Mouse (Mus musculus) lung, postnatal 25 days (tissue): ENCODE measurements at regions not wholly inside any gene's neighbourhood (a gene's known extent, or its start where the extent isn't known, plus 50 kb on each side); places are given as distances from the start of the nearest gene placed in this dataset.

Experiments used
- DNase-seq: peaks from one replicate; pipeline ENCODE4 v3.0.0; 2022; ENCODE audit warnings: low spot score

DNA sequence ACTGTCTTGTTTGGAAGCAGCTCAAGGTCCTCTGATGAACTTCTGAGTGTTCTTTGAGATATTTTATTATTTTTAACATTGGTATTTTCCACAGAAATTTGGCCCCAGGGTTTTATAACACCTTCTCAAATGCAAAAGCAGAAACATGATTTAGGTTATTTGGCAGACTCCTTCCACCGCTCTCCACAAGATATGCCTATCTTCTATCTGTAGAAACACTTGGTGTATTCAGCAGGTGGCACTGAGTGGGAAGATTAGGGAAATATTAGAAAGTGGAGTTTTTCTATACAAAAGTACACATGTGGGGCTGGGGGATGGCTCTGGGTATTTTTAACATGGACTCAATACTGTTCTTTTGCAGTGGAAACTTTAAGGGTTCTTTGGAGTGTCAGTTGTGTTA, 475.3 kb downstream of the Dach1 start:
- no peak for DNase-seq

DNA sequence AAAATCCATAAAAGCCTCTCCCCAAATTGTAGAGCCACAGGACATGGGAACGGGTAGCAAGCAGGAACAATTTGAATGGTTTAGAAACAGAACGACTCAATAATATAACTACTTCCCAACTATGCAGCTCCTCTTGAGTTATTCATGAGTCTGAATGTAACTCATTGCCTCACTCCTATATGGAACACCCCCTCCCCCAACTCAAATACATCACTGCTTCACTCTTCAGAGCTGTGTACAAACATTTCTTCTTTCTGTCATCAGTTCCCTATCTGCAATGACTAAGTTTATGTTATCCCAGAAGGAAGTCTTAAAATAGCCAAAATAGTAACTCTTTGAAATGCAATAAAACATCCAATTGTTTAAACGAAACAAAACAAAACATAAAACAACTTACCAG, 484.9 kb downstream of the Dach1 start:
- no peak for DNase-seq

DNA sequence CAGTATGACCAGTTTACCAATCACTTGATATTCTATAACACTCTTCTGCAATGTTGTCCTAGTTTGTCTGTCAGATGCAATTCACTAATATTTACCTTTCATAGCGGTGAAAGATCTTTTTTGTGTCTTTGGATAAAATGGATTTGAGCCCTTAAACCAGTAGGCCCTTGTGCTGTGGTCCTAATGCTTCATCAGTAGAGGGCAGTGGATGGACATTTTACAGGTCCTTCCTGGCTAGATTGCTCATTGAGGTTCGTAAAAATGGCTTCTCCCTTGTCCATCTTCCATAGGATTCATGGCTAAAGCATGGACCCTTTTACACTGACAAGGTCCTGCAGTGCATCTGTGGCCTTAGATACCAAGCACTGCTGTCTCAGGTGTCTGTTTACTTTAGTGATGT, 501.8 kb downstream of the Dach1 start:
- DNase-seq, result no peak

DNA sequence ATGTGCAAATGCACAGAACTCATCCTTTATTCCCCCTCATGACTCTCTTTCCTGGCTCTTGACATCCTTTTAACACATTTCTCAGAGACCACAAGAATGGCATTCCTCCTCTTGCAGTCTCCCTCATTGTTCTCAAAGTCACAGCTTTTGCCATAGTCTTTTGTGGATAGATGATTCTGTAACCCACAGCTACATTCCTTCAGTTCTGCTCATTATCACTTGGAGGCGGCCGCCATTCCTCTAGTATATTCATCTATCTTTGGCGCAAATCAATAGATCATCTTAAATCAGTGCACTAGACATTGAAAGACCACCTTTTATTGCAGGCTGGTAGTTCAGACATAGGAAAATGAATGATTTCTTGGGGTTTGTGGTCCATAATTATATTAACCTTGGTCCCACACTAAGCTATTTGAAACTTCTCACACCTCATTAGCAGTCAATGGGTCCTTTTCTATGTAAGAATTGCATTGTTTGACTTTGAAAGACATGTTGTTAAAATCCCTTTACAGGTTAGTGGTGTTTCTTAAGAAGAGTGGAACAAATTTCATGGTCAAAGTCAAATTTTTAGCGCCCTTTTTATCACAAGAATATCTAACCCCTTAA, 531.3 kb downstream of the Dach1 start:
- DNase-seq, result no peak

DNA sequence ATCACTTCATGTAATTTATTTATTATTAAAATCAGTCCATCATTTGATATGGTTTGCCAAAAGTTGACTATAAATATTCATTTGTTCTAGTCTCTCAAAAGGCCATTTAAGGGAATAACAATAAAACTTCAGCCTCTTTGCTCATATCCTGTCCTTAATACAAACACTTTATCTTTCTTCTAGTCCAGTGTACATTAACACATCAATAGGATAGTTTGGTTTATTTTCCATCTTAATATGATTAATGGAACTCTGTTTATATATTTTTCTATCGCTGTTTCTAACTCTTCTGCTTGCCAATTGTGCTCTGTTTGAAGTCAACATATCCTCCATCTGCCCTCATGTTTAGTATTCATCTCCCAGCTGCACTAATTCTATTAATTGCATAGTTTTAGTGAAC, 558.1 kb downstream of the Dach1 start:
- no peak for DNase-seq

DNA sequence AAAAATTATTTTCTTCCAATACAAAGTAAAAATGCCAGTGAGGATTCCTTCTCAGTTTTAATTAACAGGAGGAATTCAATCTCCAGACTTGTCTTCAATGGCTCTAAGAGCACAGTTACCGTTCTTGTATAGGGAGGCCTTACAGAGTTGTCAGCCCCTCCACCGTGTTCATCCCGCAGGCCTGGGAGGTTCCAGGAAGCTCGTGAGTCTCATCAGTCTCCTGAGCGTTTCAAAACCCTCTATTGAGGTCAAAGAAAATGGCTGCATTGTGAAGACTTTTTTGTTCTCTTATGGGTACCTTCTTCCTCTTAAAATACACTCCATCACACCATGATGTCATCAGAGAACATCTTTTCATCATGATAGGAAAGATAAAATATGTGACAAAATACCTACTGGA, 572.9 kb downstream of the Dach1 start:
- no peak for DNase-seq

DNA sequence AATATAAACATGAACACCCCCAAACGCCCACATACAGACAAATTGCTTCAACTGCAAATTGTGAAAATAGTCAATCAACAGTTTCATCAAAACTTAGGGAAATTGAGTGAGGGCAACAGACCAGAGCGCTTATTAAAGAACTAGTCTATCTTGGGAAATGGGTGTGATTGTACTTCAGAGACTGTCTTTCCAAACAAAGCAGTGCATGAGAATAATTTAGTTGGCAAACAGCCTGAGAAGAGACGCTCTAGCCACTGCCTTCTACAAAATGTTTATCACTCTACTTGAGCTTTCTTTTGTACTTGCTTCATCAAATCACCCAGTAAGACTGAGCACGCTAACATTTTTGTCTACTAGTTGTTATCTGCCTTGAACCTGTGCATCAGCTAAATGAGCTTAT, 581.0 kb downstream of the Dach1 start:
- peak; percentile 27 for DNase-seq

DNA sequence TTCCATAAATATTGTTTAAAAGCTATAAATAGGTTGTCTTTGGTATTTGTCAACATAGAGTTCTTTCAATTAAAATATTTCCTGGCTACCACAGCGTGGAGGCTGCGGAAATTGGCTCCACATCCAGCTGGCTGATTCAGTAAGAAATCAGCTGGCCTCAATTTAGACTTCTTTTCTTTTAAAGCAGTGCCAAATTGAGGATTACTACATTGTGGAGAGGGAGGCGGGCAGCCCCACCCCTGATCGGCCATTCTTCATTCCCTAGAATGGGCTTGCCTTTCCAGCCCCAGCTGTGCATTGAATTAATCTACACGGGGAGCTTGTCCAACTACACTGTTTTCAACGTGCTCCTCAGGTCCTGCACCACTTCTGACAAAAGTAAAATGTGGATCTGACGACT, 581.4 kb downstream of the Dach1 start:
- DNase-seq, result peak; percentile 43

DNA sequence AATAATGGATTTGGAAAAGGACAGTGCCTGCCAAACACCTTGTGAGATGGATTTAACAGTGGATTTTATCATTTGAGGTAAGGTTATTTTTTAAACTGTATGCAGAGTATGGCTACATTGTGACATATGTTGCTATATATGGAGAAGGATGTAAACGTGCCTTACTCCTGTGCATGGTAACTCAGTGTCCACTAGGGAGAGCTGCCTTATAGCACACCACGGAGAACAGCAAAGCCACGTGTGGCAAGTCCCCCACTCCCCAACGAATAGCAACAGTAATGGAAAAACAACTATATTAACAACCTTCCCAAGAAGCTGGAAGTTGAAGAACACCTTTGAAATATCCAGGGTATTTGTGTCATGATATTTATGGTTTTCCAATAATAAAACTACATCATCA, 582.6 kb downstream of the Dach1 start:
- DNase-seq, result peak; percentile 2

DNA sequence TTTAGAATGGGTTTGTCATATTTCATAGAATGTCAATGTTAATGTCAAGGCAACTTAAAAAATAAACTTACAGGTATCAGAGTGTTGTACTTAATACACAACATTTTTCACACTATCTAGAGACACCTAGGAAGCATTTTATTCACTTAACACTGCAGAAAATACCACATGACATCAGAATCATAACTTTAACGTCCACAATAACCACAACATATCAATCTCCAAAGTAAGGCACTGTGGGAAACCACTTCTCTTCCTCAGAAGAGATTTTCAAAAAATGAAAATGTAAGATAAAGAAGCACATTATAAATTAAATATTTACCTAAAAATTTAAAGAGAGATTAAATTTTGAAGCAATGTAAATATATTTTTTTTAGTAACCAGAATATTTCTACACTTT, 599.3 kb downstream of the Dach1 start:
- DNase-seq, result no peak

DNA sequence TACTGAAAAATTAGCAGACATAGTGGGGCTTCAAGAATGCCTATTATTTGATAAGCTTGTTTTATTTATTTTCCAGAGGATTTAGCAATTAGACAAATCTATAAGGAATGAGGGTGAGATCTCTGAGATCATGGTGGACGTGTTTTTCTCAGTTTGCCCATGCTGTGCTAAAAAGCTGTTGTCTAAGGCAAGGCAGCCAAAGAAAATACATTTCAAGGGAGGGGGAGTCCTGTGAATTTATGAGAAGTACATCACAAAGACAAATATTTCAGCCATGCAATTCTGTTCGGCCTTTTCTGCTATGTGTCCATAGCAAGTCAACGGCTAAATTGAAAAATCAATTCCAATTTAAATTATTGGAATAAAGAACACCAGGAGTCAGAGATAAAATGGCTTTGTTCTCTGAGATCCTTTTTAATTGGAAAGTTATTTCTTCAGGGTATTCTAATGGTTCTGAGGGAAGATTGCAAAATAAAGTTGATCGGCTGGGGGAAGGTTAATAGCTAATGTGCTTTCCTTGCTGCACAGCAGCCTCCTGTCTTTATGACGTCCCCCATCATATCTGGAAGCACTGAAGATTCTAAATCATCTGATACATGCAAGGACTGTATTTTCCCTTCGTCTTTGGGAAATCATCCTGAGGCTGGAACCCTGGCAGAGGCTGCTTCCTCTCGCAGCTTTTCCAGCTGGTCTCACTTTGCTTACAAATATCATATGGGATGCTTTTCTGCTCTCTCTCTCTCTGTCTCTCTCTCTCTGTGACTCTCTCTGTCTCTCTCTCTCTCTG, 609.3 kb downstream of the Dach1 start:
- DNase-seq, result no peak

DNA sequence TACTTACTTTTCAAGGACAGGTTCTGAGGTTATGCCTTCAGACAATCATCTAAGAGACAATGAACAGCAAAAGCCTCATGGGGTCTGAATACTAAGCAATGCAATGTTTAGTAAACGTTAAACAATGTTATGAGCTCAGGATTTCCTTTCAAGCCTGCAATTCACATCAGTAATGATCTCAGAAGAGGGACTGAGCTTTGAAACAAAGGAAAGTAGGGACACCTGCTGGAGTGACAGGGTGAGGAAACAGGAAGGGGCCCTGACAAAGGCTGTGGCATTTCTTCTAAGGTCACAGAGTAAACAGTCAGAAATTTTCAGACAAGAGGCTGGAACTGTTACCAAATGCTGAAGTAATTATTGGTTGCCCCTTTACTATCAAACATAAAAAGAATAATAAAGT, 610.0 kb downstream of the Dach1 start:
- DNase-seq, result peak; percentile 31

DNA sequence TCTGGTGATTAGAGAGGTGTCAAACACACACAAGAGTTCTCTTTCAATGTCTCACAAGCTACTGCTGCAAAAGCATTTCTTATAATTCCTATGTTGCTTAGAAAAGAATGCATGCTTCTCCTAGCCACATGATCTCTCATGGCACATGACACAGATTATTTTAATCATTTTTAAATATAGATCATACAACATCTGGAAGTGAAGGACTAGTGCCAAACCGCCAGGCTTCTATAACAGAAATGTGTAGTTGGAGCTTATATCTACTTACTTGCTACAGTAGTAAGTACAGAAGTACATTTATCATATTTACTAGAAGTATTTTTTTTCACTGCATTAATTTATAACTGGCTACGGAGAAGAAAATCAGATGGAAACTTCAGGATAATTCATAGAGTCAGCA, 611.3 kb downstream of the Dach1 start:
- no peak for DNase-seq

DNA sequence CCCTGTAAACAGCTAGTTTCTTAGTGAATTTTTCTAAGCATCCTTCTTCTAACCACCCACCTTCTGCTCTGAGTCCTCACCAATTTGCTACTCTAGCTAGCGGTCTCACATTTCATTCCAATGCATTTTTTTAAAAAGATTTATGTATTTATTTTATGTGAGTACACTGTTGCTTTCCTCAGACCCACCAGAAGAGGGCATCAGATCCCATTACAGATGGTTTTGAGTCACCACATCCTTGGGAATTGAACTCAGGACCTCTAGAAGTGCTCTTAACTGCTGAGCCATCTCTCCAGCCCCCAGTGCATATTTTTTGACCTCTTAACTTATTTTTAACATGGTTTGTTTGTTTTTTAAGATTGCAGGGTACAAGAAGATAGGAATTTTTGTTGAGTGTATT, 611.7 kb downstream of the Dach1 start:
- no peak for DNase-seq

DNA sequence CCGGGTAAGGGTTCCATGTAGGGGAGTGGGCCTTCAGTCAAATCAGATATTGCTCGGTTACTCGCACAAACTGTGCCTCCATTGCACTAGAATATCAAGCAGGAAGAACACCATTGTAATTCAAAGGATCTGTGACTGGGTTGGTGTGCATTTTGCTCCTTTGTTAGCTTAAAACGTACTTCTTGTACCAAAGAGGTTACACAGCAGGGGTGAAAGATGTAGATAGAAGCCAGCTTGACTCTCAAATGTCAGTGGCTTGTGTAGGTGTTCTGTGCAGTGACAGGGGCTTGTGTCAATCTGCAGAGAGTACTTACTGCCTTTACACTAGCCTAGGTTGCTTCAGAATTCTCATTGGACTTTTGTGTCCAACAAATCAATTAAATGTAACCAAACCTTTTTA, 623.3 kb downstream of the Dach1 start:
- no peak for DNase-seq

DNA sequence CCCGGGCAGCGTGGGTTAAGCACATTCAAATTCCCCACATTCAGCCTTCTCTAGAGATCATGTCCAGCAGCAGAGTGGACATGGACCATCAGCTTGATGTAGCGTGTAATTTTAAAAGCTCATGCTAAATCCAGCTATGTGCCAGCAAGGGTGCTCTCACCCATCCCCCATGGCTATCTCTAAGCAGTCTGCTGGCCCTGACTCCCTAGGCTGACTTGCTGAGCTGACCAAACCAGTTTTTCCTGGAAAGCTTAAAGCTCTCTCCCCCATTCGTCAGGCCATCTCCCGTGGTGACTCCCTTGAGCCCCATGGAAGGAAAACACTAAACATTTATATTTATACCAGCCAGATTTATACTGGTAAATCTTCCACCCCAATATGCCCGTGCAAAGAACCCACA, 625.3 kb downstream of the Dach1 start:
- DNase-seq, result no peak

DNA sequence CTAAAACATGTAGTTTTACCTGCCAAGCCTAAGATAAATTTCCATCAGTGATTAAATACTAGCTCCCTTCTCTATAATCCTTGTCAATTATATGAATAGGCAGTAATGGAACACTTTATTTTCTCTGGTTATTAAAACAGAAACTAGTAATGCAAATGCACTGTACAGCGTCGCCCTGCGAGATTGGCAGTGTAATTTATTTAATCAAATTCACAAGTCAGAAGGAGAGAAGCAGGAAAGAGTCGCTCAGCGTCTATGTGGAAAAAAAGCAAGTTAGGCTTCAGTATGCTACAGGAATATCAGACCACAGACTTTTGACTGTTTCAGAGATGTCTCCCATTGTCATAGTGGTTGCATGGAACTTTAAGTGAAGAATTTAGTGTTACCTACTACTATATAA, 632.6 kb downstream of the Dach1 start:
- no peak for DNase-seq

DNA sequence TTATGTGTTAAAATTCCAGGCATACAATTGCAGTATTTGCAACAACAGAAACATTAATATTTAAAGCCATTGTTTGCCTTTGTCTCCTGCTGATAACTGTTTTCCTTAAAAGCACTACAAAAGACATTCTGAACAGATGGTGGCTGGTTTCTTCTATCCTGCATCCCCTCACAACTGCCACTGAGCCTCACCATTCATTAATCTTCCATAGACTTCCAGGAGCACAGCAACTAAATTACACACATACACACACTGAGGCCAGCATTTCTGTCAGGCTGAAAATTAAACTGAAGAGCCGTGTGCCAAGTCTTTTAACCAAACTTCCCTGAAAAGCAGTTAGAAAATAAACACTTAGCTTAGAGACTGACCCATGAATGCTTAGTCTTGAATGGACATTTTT, 658.2 kb downstream of the Dach1 start:
- DNase-seq, result no peak

DNA sequence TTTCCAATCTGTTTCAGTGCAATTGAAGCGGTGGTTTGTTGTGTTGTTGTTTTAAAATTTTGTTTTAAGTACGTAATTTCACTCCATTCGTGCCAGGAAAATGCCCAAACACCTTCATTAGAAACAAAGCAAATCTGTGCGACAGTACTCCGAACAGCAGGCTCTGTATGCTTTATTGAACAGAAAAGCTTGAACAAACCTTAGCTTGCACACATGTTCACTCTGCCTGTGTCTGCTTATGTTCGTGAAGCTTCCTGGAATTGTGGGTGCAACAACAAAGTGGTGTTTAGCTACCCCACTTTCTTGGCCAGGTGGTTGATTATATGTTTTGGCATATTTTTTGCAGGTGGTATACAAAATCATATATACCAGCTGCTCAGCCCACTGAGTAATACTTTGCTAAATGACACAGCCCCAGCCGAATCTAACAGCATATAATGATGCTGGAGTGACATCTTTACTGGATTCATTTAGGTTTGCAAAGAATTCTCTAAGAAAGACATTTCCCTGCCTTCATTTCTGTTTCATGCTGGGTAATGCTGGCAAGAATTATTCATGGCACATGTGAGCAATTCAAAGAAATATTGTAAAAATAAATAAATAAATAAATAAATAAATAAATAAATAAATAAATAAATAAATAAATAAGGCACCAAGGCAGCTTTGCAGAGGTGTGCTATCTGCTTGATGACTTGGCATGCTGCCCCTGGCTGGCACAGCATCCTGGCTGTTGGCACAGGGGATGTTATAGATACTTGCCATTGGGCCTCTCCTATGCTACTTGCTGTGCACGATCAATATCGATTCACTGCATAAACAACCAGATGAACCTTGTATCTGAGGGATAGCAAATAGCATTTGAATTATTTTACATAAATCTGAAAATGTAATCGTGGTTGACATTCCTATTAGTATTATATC, 679.9 kb downstream of the Dach1 start:
- no peak for DNase-seq

DNA sequence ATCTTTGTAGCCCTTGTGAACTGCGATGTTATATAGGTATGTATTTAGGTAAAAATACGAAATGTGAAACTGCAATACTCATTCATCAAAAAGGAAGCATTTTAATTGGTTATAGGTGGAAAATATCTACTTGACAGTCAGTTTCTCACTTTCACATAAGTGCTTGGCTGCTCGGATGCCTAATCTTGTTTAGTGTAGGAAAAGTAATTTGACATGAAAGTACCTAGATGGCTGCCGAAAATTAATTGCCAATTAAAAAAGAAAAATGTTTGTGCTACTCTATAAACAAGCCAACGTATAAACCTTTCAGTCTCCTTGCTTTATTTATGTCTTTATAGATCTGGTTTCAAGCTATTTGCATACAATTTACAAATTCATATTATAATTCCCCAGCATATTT, 691.3 kb downstream of the Dach1 start:
- no peak for DNase-seq

DNA sequence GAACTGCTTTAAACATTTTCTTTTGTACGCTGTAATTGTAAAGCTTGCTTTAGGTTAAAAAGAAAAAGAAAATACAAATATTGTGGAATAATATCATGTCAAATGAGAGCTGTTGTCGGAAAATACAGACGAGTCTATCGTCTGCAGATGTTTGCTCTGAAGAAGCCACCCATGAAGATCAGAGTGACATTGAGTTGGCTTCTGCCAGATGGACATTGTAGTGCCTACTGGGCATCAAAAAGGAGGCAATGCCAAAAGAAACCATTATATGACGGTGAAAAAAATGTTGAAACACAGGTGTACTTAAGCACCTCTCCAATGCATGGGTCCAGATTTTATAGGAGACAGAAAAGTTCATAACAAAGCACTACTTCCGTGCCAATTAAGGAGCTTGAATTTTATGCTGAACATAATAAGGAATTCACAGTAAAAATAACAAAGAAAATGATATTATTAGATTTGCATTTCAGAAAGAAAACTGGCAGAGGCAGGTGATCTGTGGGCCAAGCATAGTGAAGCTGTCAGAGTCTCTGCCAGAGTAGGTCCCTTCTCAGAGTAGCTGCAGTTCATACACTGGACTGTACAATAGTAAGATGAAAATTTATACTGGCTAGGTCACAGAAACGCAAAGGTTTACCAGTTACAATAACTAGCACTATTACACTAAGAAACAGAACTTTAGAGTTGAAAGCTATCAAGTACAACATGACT, 718.9 kb downstream of the Dach1 start:
- DNase-seq, result no peak

DNA sequence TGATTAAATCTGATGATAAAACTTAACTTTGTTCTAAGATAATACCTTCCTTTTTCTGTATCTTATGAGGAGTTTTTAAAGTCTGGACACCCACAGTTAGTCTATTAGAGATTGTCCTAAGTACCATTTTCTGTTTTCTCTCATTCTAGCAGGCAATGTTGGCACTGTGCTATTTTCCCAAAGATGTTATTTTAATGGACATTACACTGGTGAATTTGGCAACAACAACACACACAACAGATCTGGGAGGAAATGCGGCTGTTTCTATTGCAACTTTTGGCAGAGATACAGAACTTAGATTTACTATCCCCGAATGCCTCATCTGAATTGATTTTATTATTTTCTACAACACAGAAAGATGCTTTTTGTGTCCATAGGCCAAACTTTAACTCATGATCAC, 720.9 kb downstream of the Dach1 start:
- DNase-seq, result no peak
